Mouse (Mus musculus): ENCODE data around the gene Plau. TPM values are rescaled to one million over a fixed set of nuclear protein-coding genes. Genes with fewer than 3 reads are reported as not detected.
A peak's percentile ranks its signal among the peaks of the same experiment; 100 is the strongest.

Gene Plau
- 1.2 TPM in 2 replicates for polyA plus RNA-seq (2015; fragmentation: Nextera tagmentation; extraction: Ambion mirVana)

DNA sequence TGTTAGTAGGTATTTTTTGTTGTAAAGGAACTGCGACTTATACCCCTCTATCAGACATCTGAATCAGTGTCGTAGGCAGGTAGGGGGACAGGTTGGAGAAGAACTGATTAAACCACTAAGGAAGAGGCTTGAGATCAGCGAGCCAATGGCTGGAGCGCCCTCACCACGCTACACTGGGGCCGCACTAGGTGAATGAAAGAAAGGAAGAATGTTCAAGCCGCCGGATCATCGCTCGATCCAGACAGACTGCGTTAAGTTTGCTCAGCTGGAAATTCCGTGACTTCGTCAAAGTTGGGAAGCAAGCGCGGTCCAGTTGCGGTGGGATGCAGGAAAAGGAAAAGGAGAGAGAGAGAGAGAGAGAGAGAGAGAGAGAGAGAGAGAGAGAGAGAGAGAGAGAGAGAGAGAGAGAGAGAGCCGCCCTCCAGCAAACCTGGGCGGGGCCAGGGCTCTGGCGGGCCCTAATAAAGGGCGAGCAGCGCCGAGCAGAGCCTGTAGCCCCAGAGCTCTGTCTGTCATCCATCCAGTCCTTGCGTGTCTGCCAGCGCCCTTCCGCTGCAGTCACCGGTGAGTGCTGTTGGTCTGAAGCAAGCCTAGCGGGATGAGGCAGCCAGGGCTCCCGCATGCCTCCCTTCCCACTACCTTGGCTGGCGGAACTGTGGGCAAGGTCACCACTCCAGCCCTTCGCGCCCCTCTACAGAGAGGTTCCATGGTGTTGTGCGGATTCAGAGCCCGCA is at the start of gene Plau:
Plau (plus strand) TSS at position 490 of the 734 bp plus-strand sequence.
- Histone ChIP-seq H3K9me3 (no peaks in the 10 kb centered on the region), H3K9ac (peak within 1 kb of the TSS; percentile 72), H3K4me3 (peak within 1 kb of the TSS; percentile 48), H3K4me1 (replicated peaks) (peaks cover 9% of the 10 kb centered on the region), H3K27me3 (peaks cover 4% of the 10 kb centered on the region), H3K36me3 (no peaks in the 10 kb centered on the region), H3K4me2 (peak within 1 kb of the TSS; percentile 92), H3K27ac (replicated peaks) (no peak within 1 kb of the TSS)
- under 1% methylated on average over 32 of the region's 33 CpGs for WGBS
- ATAC-seq (ENCODE audit: low read depth) = peak; percentile 89

- no peaks in the 10 kb centered on the region for H3K9me3 ChIP-seq
- H3K4me2 ChIP-seq = no peak overlapping the region
- peaks cover 64% of the 10 kb centered on the region for H3K4me1 ChIP-seq (replicated peaks)
- 89% methylated on average over 3 of the region's 3 CpGs for WGBS
- no peaks in the 10 kb centered on the region for H3K27me3 ChIP-seq
- no peak overlapping the region for H3K27ac ChIP-seq (replicated peaks)
- H3K9ac ChIP-seq = no peak overlapping the region
- H3K36me3 ChIP-seq = peaks cover 77% of the 10 kb centered on the region
- no peak overlapping the region for H3K4me3 ChIP-seq
- ATAC-seq (ENCODE audit: low read depth) = no peak
Measured at GRCm38 (mm10) chr14:20788151-20788550, 48.3 kb upstream of the Plau start.

DNA sequence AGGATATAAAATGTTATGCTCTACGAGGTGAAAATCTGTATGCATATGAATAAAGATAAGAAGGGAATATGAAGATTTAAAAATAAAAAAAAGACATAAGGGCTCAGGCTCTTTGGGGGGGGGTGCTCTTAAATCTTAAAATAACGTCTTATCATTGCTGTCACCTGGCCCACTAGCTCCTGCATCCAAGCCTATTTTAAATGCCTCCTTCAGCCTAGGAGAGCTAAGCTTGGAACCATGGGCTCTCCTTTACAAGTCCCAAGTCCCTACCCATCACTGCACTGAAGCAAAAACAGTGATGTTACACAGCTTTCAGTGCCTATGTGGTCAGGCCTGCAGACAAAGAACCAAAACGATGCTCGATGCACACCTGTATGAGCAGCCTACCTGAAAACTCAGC is 46.9 kb upstream of the Plau start:
- no peak overlapping the region for H3K4me2 ChIP-seq
- peaks cover 62% of the 10 kb centered on the region for H3K36me3 ChIP-seq
- no peaks in the 10 kb centered on the region for H3K9me3 ChIP-seq
- H3K9ac ChIP-seq = no peak overlapping the region
- no peak overlapping the region for H3K4me3 ChIP-seq
- 94% methylated on average over 4 of the region's 4 CpGs for WGBS
- no peaks in the 10 kb centered on the region for H3K27me3 ChIP-seq
- no peak for ATAC-seq (ENCODE audit: low read depth)
- H3K4me1 ChIP-seq (replicated peaks) = peaks cover 70% of the 10 kb centered on the region
- no peak overlapping the region for H3K27ac ChIP-seq (replicated peaks)

DNA sequence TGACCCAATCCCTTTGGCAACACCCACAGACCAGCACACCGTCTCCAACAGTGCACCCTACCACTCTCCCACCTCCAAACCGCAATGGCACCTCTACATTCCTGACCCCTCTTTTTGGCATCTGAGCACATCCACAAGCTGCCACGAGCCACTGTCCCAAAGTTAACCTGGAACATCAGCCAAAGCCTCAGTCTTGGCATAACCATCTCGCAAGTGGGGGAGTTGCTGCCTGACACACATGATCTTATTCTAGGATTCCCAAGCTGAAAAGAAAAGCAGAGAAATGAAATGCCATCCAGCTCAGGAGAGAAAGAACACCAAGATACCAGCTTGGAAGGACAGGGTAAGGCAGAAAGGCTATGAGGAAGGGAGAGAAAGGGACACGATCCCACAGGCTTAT is 46.0 kb upstream of the Plau start:
- Histone ChIP-seq H3K4me2 (no peak overlapping the region), H3K27me3 (no peaks in the 10 kb centered on the region), H3K36me3 (peaks cover 54% of the 10 kb centered on the region), H3K4me1 (replicated peaks) (peaks cover 71% of the 10 kb centered on the region), H3K9ac (no peak overlapping the region), H3K9me3 (no peaks in the 10 kb centered on the region), H3K27ac (replicated peaks) (no peak overlapping the region), H3K4me3 (no peak overlapping the region)
- ATAC-seq (ENCODE audit: low read depth) = no peak
- whole genome bisulfite sequencing = 89% methylated on average over 5 of the region's 5 CpGs

GRCm38 (mm10) chr14:20790996-20791395 is 45.5 kb upstream of the Plau start:
- H3K36me3 ChIP-seq = peaks cover 49% of the 10 kb centered on the region
- no peak overlapping the region for H3K4me2 ChIP-seq
- no peak overlapping the region for H3K27ac ChIP-seq (replicated peaks)
- 0 out of 2 replicates have a peak overlapping the region, but pooled peaks have one; percentile 26 for H3K9ac ChIP-seq
- peaks cover 71% of the 10 kb centered on the region for H3K4me1 ChIP-seq (replicated peaks)
- 87% methylated on average over 6 of the region's 6 CpGs for WGBS
- H3K27me3 ChIP-seq = no peaks in the 10 kb centered on the region
- H3K4me3 ChIP-seq = no peak overlapping the region
- no peak for ATAC-seq (ENCODE audit: low read depth)
- H3K9me3 ChIP-seq = no peaks in the 10 kb centered on the region

DNA sequence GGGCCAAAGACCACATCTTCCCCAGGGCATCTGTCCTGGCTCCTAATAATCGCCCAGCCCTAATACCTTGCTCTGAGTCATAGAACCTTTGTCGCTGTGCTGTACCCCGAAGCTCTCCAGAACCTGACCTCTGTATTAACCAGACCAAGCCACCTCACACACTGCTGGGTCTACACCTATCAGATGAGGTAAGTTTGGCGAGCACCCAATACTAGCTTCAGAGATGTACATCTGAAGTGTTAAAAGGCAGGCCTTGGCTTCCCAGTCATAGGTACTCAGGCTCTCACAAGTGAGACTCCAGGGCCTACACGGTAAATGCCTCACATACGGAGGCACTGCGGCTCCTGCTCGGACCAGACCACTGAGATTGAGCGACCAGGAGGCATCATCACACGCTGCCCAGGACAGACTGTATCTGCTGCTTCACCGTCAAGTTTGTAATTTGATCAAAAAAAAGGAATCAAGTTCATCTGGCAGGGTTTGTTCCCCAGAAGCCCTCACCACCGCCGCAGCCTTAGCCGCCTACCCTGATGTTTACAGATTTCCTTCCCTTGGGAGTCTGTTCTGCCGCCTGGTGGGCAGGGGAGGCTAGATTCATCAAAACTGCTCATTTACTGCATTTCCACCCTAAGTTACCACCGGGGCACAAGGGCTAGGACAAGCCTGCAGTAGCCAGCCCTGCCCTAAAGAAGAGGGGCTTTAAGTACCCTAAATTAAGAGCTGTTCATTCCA is 44.8 kb upstream of the Plau start:
- Histone ChIP-seq H3K36me3 (peaks cover 43% of the 10 kb centered on the region), H3K4me2 (peak overlapping the region; percentile 71), H3K9ac (peak overlapping the region; percentile 91), H3K4me1 (replicated peaks) (peaks cover 72% of the 10 kb centered on the region), H3K4me3 (peak overlapping the region; percentile 86), H3K9me3 (no peaks in the 10 kb centered on the region), H3K27ac (replicated peaks) (no peak overlapping the region), H3K27me3 (no peaks in the 10 kb centered on the region)
- ATAC-seq (ENCODE audit: low read depth) = no peak
- 81% methylated on average over 16 of the region's 16 CpGs for WGBS

GRCm38 (mm10) chr14:20792243-20792921 is 44.1 kb upstream of the Plau start:
- H3K36me3 ChIP-seq = peaks cover 41% of the 10 kb centered on the region
- H3K4me3 ChIP-seq = peak overlapping the region; percentile 86
- H3K4me2 ChIP-seq = peak overlapping the region; percentile 71
- H3K9me3 ChIP-seq = no peaks in the 10 kb centered on the region
- H3K27ac ChIP-seq (replicated peaks) = peak overlapping the region; percentile 91; the same call in 1 of the 2 replicates
- H3K27me3 ChIP-seq = no peaks in the 10 kb centered on the region
- 73% methylated on average over 8 of the region's 8 CpGs for WGBS
- peaks cover 72% of the 10 kb centered on the region for H3K4me1 ChIP-seq (replicated peaks)
- H3K9ac ChIP-seq = peak overlapping the region; percentile 91
- no peak for ATAC-seq (ENCODE audit: low read depth)

- no peaks in the 10 kb centered on the region for H3K27me3 ChIP-seq
- H3K9me3 ChIP-seq = no peaks in the 10 kb centered on the region
- 1% methylated on average over 47 of the region's 57 CpGs for WGBS
- H3K27ac ChIP-seq (replicated peaks) = peak overlapping the region; percentile 91
- H3K4me2 ChIP-seq = peak overlapping the region; percentile 71
- peaks cover 36% of the 10 kb centered on the region for H3K36me3 ChIP-seq
- peak; percentile 74 for ATAC-seq (ENCODE audit: low read depth)
- H3K4me1 ChIP-seq (replicated peaks) = peaks cover 66% of the 10 kb centered on the region
- peak overlapping the region; percentile 91 for H3K9ac ChIP-seq
- H3K4me3 ChIP-seq = peak overlapping the region; percentile 86
Measured at GRCm38 (mm10) chr14:20792922-20793757, 43.3 kb upstream of the Plau start.

DNA sequence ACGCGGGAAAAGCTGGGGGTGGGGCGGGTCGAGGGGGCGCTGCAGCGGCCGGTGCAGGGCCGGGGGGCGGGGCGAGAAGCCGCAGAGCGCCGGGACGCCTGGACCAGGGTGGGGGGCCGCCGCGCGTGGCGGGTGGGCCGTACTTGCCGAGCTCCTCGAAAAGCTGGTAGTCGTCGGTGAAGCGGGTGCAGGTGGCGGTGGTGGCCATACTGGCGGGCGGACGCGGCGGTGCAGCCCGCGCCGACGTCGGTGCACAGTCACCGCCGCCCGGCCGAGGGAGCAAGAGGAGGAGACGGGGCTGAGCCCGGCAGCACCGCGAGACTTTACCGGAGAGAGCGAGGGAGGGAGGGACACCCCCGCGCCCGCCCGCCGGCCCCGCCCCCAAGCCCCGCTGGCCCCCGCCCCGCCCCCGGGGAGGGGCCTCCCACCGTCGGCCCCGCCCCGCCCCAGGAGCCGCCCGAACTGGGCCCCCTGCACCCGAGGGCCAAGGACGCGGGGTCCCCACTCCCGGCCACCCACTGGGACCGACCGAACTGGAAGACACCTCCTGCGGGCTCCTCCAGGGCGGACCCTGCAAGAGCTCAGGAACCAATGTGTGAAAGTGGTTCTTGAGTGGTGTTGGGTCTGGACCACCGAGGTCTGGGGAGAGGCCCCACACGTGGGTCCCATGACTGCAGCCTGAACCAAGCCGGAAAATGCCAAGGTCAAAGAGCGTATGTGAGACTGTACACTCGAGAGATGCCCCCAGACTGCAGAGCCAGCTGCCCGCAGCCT is 42.5 kb upstream of the Plau start, which contains the start of gene Camk2g:
Camk2g (minus strand) TSS at position 331 of the 774 bp plus-strand sequence.
- H3K4me1 ChIP-seq (replicated peaks) = peaks cover 63% of the 10 kb centered on the region
- H3K9me3 ChIP-seq = no peaks in the 10 kb centered on the region
- under 1% methylated on average over 57 of the region's 76 CpGs for WGBS
- peak; percentile 86 for ATAC-seq (ENCODE audit: low read depth)
- H3K4me3 ChIP-seq = peak within 1 kb of the TSS; percentile 86
- H3K36me3 ChIP-seq = peaks cover 28% of the 10 kb centered on the region
- H3K4me2 ChIP-seq = peak within 1 kb of the TSS; percentile 71
- peak within 1 kb of the TSS; percentile 91 for H3K27ac ChIP-seq (replicated peaks)
- peak within 1 kb of the TSS; percentile 91 for H3K9ac ChIP-seq
- H3K27me3 ChIP-seq = no peaks in the 10 kb centered on the region

DNA sequence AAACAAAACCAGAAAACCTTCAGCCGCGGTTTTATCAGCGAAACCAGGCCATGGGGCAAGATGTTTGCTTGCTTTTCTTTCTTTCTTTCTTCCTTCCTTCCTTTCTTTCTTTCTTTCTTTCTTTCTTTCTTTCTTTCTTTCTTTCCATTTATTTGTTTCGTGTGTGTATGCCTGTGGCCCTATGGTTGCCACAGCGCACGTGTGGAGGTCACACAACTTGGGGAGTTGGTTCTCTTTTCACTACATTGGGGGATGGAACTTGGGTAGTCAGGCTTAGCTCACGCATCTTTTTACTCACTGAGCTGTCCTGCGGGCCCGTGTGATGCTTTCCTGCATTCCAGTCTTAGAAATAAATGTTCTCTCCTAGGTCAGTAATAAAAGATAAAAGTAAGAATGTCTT is 41.9 kb upstream of the Plau start:
- no peaks in the 10 kb centered on the region for H3K27me3 ChIP-seq
- peaks cover 63% of the 10 kb centered on the region for H3K4me1 ChIP-seq (replicated peaks)
- no peaks in the 10 kb centered on the region for H3K9me3 ChIP-seq
- peak overlapping the region; percentile 71 for H3K4me2 ChIP-seq
- WGBS = 10% methylated on average over 9 of the region's 9 CpGs
- peak overlapping the region; percentile 86 for H3K4me3 ChIP-seq
- H3K36me3 ChIP-seq = peaks cover 25% of the 10 kb centered on the region
- H3K27ac ChIP-seq (replicated peaks) = peak overlapping the region; percentile 91; the same call in 1 of the 2 replicates
- peak overlapping the region; percentile 91 for H3K9ac ChIP-seq
- ATAC-seq (ENCODE audit: low read depth) = no peak

All from neural tube, embryonic 13.5 days (tissue).